Mouse (Mus musculus) induced T-regulatory cell, adult 2 months (primary cell): ENCODE measurements around the gene Tex2.

Experiments
- DNase-seq: peaks from one replicate; pipeline ENCODE4 v3.0.0-alpha.2; 2012; ENCODE audit warnings: low read depth

Tex2 gene

GRCm38 (mm10) chr11:106543006-106543405, 70.2 kb downstream of the Tex2 start:
- DNase-seq = no peak

GRCm38 (mm10) chr11:106542385-106542784, 70.8 kb downstream of the Tex2 start:
- DNase-seq = peak; percentile 88

GRCm38 (mm10) chr11:106540506-106541268, 72.5 kb downstream of the Tex2 start:
- peak; percentile 70 for DNase-seq

- peak; percentile 94 for DNase-seq
These were observed 76.8 kb downstream of the Tex2 start for GRCm38 (mm10) chr11:106536253-106536912.

- no peak for DNase-seq
These were observed 77.5 kb downstream of the Tex2 start for GRCm38 (mm10) chr11:106535660-106536252.

- DNase-seq = no peak
These were observed 80.9 kb downstream of the Tex2 start for GRCm38 (mm10) chr11:106532248-106532790.

- no peak for DNase-seq
These were observed 83.4 kb downstream of the Tex2 start for GRCm38 (mm10) chr11:106529786-106530185.

GRCm38 (mm10) chr11:106529113-106529512, 84.1 kb downstream of the Tex2 start:
- no peak for DNase-seq

- no peak for DNase-seq
These were observed 85.3 kb downstream of the Tex2 start for GRCm38 (mm10) chr11:106527926-106528325.

- DNase-seq = no peak
These were observed 85.9 kb downstream of the Tex2 start for GRCm38 (mm10) chr11:106527147-106527821.

GRCm38 (mm10) chr11:106522538-106522937, 90.7 kb downstream of the Tex2 start:
- no peak for DNase-seq

- no peak for DNase-seq
These were observed 91.6 kb downstream of the Tex2 start for GRCm38 (mm10) chr11:106521612-106522011.

- DNase-seq = no peak
These were observed 92.8 kb downstream of the Tex2 start for GRCm38 (mm10) chr11:106520404-106520803.

- no peak for DNase-seq
These were observed 93.7 kb downstream of the Tex2 start for GRCm38 (mm10) chr11:106519519-106519918.

- DNase-seq = no peak
These were observed 94.8 kb downstream of the Tex2 start for GRCm38 (mm10) chr11:106518391-106518790.

GRCm38 (mm10) chr11:106515079-106515745, 98.0 kb downstream of the Tex2 start:
- no peak for DNase-seq

GRCm38 (mm10) chr11:106514446-106514845, 98.8 kb downstream of the Tex2 start:
- DNase-seq = no peak

- peak; percentile 74 for DNase-seq
These were observed 100.1 kb downstream of the Tex2 start for GRCm38 (mm10) chr11:106513166-106513565.

- no peak for DNase-seq
These were observed 101.2 kb downstream of the Tex2 start for GRCm38 (mm10) chr11:106512006-106512390.

GRCm38 (mm10) chr11:106511236-106512005, 101.8 kb downstream of the Tex2 start:
- no peak for DNase-seq

- no peak for DNase-seq
These were observed 105.6 kb downstream of the Tex2 start for GRCm38 (mm10) chr11:106507638-106508037.
